Mouse (Mus musculus) cerebellum, adult (tissue): Measurements from ENCODE around the gene Dpy30.

Experiments
- ATAC-seq: cut with Nextera tagmentation; 2 replicates; pipeline ENCODE4 v1.9.2; 2017; ENCODE audit warnings: mild to moderate bottlenecking, moderate library complexity, mixed read lengths; ENCODE audit not compliant: insufficient number of reproducible peaks, low FRiP score, low TSS enrichment

Dpy30 gene

DNA sequence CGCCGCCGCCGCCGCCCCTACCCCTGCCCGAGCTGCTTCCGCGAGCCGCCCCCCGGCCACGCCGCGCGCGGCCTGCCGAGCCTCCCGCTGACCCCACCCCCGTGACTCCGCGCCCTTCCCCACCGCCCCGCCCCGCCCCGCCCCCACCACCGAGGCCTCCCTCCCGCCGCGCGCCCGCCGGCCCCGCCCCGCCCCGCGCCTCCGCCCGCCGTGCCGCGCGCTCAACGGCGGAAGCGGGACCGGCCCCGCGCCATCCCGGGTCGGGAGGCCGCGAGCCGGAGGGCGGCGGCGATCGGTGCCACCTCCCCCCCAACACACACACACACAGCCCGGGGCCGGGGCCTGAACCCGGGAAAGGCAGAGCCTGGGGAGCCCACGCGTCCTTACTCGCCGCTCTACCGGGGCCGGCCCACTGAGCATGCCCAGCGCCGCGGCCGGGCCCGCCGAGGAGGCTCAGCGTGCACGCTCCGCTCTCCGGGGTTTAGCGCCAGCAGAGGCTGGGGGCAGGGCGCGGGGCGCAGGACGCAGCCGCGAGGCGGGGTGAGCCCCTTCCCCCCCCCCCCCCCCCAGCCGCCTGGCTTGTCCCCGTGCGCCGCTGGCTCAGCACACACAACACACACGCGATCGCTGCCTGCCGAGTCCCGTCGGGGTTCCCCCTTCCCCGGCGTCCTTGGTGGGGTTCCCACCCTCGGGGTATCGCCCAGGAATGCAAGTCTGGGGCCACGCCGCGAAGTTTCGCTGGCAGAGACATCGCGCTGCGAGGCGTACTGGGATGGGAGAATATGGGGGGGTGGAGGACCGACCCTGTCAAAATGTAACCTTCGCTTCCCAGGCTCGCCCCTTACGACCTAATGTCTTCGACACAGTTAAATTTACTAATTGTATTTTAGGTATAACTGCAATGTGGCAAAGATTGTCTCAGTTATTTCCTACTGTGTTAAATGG, 28.4 kb downstream of the Dpy30 start, which contains the start of gene Memo1:
Gene Memo1 (minus strand): TSS at position 496 of the 945 bp plus-strand sequence.
- ATAC-seq, result peak; percentile 80

DNA sequence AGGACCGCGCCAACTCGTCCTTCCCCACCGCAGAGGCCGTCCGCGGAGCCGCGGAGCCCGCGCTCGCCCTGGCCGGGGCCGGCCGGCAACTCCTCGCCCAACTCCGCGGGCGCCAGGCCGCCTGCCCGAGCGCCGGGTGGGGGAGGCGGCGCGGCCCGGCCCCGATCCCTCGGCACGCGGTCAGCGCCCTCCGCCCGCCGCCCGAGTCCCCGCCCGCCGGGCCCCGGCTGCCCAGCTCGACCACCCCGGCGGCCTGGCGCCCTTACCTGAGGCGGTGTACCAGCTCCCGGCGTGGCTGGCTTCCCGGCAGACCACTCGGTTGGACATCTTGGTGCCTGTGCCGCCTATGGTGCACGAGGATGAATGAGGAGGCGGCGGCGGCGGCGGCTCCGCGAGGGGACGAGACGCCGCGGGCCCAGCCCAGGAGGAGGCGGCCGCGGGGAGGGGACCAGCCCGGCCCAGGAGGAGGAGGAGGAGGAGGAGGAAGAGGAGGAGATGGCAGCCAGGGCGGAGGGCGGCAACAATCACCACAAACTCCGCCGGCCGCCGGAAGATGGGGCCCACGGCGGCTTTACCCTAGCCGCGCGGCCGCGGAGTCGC, 29.2 kb downstream of the Dpy30 start:
- peak; percentile 77 for ATAC-seq

DNA sequence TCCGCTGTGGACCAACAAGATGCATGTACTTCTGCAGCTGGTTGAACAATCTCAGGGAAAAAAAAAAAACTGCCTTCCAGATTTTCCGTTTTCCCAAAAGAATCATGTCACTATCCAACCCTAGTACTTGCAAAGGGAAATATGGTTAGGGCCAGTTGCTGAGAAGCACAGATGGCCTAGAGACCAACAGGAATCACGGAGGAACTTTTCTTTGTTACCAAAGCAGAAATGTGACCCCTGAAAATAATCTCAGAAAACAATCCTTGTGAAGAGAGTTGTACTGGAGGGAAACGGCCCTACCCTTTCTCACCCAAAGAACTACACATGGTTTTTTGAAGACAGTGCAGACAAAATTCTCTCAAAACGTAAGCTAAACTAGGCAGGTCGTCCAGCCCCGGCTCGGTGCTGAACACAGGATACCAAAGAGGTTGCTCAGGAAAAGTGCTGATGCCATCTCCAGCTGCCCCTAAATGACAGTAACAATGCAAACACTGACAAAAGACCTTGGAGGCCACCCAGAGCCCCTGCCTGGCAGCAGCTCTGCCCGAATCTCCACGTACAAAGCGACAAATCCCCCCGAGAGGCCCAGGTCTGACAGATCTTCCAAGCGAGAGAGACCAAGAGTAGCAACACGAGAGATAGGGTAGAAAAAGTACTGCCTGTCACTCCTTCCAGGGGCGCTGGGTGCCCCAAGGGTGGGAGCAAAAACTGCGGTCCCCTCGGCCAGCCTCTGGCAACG, 29.9 kb downstream of the Dpy30 start:
- ATAC-seq, result peak; percentile 9; the same call in 1 of the 2 replicates

DNA sequence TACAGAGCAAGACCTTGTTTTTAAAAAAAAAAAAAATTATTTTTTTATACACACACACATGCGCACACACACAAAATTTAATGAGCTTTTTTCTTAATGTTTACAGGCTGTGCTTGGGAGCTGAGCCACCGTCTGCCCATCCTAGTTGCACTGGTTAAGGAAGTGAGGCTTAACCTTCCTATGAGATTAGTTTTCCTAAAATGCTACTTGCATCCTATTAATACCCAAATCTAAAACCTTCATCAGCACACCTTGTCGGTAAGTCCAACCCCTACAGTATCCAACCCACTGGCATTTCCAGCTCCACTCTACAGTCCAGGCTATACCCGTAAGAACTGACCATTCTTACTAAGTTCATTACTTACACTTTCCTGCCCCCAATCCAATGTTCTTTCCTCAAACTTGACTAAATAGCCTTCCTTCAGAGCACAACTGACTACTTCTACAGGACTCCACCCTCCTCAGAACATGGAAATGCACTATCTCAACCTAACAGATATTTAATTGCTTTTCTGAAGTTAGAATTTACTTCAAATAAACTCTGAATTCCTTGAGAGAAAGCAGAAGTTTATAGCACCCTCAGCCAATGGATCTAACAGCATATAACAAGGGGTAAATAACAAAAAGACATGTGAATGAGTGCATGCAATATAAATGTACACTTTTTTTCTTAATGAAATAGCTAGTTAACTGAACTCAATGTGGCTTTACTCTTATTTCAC, 31.9 kb downstream of the Dpy30 start:
- no peak for ATAC-seq

DNA sequence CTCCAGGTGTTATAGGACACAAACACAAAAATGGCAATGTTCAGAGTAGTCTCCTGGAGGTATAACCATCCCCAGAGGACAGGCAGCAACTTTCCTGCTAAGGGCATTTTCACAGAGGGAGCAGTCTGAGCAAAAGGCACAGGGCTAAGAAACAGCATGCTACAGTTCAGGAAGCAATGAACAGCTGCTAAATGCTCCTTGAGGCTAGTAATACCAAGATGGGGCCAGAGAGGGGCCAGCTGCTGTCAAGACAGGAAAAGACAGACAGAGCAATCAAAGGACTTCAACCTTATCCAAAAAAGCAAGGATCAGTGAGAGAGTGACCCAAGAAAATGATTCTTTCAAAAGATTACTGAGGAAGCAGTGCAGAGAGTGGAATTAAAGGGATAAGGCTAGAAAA, 32.9 kb downstream of the Dpy30 start:
- no peak for ATAC-seq

DNA sequence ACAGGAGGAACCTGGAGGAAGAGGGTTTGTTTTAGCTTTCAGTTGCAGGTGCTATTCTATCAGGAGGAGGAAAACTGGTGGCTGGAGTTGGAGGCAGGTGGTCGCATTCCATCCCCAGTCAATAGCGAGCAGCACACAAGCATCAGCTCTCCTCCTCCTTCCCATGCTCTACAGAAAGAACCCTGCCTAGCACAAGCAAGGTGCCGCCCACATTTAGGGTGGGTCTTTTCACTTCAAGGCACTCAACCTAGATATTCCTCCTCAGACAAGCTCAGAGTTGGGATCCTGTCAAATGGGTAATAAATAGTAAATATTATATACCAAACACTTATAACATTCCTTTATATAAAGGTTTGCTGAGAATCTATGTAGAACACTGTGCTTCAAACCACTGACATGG, 33.5 kb downstream of the Dpy30 start:
- no peak for ATAC-seq

DNA sequence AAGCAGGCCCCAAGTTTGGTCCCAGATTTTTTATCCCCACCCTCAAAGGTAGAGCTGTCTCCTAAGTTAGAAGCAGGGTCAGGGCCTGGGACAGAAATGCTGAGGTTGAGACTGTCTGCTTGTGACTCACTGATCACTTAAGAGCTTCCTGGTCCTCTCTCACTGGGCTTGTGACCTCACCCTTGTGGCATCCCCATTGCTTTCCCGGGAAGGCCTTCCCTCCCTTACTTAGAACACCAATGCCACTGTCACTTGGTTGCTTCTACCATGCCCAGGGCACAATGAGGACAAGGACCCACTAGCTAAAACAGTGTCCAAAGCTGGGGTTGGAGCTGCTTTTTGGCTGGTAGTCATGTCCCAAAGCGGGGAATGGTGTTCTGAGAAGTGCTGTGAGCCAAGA, 35.1 kb downstream of the Dpy30 start:
- ATAC-seq, result no peak

DNA sequence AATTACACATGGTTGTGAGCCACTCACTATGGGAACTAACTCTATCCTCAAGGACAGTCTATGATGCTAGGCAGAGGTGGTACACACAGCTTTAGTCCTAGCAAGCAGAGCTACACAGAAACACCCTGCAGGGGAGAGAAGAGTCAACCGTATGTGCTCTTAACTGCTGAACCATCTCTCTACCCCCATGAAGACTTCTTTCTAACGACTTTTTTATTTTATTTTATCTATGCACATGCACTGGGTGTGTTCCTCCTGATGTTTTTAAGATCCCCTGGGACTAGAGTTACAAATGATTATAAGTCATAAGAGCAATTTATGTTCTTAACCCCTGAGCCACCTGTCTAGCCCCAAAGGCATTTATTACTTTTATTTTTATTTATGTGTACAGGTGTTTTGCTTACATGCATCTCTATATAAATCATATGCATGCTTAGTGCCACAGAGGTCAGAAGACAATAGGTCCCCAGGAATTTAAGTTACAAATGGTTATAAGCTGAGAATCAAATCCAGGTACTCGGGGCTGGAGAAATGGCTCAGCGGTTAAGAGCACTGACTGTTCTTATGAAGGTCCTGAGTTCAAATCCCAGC, 37.5 kb downstream of the Dpy30 start:
- ATAC-seq, result no peak

DNA sequence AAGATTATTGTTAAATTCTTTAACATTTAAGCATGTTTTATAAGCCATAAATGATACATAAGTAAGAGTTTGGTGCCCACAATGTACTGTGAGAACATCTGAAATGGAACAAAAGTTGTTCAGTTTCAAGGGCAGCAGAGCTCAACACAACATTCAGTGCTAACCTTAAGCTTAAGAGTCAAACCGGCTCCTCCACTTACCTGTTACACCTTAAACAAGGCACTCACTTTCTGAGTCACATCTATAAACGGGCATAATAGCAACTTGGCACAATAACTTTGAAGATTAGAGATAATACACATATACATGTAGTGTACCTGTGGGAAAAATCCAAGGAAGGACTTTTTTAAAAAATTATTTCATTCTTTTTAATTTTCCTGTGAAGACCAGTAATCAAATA, 38.0 kb downstream of the Dpy30 start:
- no peak for ATAC-seq

DNA sequence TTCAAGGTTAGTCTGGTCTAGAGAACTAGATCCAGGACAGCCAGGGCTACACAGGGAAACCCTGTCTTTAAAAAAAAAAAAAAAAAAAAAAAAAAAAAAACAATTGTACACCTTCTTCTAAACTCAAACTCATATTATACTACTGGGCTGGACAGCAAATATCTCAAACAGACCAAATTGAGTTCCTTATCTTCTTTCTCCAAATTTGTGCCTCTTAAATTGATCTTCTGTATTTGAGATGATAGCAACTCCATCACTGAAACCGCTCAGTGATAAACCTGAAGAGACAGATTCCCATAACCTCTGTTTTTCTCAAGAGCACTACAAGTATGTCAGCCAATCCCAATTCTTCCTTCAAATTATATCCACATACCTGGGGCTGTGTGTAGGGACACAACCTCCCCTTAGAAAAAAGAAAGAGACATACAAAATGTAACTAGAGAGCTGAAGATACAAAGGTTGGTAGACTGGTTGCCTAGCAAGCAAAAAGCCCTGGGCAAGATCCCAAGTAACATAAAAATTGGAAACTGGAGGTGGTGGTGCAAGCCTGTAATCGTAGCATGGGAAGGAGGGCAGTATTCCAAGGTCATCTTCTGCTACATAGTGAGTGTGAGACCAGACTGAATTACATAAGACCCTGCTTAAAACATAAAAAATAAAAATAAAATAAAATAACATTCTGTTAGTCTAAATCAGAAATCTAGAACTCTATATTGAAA, 39.2 kb downstream of the Dpy30 start:
- no peak for ATAC-seq

DNA sequence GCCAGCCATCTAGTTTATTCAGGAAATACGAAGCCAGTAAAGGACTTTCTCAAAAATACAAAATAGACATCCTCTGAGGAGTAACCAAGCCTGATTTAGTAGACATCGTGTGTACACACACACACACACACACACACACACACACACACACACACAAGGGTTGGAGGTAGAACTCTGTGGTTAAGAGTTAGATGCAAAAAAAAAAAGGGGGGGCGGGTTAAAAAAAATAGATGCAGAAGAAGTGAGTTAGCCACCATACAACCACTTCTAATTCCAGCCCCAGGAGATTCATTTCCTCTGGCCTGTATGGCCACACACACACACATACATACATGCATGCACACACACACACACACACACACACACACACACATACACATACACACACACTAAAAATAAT, 41.7 kb downstream of the Dpy30 start:
- no peak for ATAC-seq

DNA sequence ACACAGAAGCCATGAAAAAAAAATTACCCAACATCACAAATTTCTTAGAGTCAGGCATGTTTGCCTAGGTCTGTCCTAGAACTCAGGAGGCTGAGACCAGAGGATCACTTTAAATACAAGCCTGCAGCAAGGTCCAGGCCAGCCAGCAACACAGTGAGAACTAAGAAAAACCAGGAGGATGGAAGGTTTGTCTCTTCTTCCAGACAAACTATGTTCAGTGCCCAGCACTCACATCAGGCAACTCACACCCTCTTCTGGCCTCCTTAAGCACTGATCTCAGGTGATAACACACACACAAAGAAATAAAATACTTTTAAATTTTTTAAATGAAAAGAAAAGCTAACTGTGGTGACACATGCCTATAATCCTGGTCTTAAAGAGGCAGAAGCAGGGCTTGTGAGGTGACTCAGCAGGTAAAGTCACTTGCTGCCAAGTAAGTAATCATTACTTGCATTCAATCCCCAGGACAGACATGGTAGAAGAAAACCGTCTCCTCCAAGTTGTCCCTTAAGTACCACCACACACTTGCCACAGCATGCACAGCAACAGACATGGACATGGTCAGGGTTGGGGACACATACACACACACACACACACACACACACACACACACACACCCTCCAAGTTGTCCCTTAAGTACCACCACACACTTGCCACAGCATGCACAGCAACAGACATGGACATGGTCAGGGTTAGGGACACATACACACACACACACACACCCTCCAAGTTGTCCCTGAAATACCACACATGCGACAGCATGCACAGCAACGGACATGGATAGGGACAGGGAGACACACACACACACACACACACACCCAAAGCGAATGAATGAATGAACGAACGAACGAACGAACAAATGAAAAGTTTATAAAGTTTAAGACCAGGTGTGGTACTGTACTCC, 44.5 kb downstream of the Dpy30 start:
- no peak for ATAC-seq

DNA sequence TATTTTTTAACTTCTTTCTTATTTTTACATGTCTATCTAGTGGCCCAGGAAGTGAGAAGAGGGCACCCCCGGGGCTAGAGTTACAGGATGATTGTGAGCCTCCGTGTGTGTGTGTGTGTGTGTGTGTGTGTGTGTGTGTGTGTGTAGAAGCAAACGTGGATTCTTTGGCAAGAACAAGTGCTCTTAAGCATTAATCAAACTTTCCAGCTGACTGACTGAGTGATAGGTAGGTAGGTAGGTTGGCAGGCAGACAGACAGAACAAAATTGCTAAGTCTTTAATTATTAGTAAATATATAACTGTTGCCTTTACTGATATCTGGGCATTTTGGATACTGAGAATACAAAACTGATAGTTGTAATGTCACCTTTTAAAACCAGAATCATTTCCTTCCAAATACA, 49.3 kb downstream of the Dpy30 start:
- ATAC-seq, result no peak

DNA sequence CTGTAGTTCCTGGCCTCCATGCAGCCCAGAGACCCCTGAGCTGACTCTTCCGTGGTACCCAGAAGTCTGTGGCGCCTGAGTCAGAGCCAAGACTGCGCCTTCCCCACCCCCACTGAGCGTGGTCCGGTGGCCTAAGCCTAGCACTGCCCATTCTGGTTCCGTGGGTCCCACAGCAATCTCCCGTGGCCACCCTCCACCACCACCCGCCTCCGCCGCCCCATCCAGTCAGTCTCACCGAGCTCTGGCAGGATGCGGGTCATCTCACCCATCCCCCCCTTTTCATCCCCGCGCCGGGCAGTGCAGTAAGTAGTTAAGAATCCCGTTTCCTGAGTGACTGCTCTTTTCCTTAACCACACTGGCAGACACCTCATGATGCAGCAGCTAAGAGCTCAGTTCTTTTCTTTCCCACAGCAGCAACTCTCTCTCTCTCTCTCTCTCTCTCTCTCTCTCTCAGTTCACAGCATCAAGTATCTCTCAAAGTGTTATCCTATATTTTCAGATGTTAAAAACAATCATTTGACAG, 51.0 kb downstream of the Dpy30 start:
- ATAC-seq, result no peak

DNA sequence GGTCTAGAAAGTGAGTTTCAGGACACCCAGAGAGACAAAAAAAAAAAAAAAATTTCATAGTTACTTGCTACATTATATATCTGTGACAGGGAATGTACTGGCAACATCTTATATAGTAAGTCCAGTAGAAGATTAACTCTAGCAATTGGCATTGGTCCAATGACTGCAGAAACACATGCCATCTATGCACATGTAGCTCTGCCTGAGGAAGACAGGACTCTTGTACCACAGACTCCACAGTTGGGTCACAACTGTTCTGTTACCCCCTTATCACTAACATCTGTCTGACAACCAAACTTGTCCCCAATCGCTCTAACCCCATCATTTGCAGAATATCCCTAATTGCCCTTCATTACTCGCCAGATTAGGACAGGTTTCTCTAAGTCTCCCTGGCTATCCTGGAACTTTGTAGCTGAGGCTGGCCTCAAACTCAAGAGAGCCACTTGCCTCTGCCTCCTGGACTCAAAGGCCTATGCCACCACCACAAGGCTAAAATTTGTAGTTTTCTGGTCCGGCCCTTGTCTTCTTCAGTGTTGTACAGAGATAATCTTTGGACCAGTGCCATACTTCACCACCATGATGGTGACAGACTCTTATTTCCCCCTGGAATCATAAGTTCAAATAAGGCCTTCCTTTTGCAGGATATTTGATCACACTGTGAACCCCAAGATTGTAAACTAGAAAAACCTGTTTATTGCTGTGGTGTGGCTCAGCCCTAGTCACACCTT, 52.0 kb downstream of the Dpy30 start:
- ATAC-seq, result no peak

DNA sequence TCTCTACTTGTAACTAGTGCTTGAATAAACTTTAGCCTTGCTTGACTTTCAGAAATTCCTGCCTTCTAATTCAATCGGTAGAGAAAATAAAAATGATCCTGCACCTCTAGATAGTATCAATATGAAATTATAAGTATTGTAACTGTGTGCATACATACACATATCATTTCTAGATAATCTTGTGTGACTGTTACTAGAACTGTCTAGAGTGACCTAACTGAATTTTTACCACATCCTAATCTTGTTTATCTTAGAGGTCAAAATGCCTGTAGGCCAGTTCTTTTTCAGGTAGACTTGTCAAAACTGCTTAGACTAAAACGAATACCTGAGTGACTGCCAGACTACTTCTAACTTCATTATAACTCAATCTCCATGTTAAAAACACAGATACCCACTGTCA, 53.5 kb downstream of the Dpy30 start:
- no peak for ATAC-seq

DNA sequence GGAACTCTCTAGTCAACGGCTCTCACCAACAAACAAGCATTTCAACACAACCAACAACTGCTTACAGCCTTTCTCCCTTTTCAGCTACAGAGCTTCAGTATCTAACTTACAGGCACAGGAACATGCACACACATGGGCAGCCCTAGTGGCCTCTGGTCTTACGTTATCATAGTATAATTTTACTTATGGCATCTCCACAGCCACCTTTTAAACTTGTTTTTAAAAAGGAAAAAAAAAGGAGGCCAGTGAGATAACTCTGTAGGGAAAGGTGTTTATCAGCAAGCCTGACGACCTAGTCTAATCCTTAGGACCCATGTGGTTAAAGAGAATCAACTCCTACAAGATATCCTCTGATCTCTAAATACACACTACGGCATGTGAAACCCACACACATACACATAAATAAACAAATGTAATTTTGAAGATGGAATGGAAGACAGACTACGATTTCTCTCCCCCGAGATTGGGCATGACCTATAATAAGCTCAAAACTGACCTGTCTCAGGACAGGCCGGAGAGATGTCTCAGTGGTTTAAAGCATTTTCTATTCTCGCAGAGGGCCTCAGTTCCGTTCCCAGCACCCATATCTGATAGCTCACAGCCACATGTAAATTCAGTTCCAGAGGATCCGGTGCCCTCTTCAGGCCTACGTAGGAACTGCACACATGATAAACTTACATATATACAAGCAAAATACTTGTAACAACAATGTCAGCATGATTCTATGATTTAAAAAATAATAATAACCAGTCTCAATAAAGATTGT, 56.1 kb downstream of the Dpy30 start:
- no peak for ATAC-seq
